Mouse (Mus musculus) kidney, adult 9 months (tissue): Measurements from ENCODE around the gene Tspear.

Experiments
- DNase-seq: peaks from one replicate; pipeline ENCODE4 v3.0.0; 2022

The Tspear gene

DNA sequence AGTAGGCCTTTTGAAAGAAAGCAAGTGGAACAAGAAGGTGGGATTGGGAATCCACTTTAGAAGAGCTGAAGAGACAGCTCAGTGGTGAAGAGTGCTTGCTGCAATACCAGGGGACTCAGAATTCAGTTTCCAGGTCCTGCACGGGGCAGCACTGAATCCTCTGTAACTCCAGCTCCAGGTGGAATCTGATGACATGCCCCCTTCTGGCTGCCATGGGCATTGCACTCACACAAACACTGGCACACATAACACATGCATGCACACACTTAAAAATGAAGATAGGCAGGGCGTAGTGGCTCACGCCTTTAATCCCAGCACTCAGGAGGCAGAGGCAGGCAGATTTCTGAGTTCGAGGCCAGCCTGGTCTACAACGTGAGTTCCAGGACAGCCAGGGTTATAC is 196.2 kb downstream of the Tspear start:
- DNase-seq: no peak

DNA sequence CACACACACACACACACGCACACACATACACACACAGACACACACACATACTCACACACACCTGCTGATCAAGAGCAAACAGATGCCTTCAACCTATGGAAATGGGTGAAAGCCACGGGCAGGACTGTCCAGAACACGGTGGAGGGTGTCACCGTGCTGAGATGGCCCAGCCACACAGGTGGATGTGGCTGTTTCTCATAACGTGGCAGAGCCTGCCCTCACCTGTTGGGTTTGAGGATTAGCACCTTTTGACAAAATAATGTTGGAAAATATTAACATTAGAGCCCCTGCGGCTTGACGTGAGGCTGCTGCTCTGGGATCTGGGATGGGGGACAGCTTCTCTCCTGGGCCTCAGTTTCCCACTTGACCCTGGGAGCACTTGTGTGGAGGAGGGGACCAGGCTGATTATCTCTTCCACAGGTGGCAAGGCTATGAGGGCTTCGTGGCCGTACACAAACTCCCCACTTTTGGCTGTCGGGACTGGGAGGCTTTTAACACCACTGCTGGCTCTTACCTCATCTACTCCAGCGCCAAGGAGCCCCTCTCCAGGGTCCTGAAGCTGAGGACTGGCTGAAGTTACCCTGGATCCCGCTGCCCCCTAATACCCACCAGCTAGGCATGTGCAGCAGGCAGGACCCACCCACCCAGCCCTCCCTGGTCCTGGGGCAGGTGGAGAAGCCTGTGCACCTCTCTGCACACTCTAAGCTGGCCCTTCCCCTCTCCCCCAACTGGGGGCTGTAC is 199.8 kb downstream of the Tspear start:
- no peak for DNase-seq

DNA sequence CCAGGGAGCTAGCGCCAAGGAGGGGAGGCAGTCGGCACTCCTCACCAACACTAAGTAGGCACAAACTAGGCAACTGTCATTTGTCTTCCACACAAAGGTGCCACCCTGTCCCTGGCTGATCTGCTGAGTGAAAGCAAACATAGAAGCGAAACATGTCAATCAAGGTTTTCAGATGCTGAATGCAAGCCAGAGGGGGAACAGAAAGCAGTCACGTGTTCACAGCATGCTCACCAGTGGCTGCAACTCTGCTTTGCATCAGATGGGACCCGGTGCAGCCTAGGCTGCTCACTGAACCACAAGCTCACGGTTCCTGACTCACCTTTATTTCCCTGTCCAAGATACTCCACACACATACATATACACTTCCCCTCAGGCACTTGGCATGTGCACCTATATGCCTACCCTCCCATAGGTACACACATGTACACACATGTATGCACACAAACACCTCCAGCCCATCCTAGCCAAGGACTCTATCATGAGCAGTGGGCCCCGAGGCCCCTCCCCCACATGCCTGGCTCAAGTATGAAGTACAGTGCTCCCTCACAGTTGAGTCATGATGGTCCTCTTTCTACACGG is 204.7 kb downstream of the Tspear start:
- DNase-seq: no peak

DNA sequence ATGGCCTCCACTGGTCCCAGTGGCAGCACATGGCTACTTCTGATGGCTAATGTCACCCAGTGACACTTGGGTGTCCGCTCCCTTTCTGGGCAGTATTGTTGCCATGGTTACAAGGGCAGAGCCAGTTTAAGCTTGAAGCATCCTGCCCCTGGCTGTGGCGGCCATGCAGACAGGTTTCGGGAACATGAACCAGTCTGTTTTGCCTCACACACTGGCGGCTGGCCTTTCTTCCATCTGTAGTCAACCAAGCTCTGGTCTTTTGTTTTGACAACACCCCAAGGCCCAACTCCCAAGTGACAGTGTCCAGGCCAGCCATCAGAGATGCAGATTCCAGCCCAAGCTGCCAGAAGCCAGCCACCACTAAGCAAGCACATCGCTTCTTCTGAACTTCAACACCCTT is 209.2 kb downstream of the Tspear start:
- peak; percentile 16 for DNase-seq

DNA sequence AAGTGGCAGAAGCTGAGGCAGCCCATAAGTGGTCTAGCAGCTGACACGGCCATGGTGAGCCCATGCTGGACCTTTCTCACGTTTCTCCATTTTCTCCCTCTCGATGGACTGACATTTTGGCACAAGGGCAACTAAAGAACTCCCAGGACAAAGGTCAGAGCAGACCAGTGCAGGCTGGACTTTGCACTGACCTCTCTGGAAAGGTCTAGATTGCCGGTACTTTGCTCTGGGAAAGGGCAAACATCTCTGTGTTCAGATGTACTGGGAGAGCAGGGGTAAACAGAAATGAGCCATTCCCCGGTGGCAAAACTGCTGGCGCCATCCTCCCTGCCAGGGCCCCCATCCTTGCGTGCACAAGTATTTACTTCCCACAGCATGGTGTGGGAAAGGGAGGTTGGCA is 213.8 kb downstream of the Tspear start:
- DNase-seq: peak; percentile 87

DNA sequence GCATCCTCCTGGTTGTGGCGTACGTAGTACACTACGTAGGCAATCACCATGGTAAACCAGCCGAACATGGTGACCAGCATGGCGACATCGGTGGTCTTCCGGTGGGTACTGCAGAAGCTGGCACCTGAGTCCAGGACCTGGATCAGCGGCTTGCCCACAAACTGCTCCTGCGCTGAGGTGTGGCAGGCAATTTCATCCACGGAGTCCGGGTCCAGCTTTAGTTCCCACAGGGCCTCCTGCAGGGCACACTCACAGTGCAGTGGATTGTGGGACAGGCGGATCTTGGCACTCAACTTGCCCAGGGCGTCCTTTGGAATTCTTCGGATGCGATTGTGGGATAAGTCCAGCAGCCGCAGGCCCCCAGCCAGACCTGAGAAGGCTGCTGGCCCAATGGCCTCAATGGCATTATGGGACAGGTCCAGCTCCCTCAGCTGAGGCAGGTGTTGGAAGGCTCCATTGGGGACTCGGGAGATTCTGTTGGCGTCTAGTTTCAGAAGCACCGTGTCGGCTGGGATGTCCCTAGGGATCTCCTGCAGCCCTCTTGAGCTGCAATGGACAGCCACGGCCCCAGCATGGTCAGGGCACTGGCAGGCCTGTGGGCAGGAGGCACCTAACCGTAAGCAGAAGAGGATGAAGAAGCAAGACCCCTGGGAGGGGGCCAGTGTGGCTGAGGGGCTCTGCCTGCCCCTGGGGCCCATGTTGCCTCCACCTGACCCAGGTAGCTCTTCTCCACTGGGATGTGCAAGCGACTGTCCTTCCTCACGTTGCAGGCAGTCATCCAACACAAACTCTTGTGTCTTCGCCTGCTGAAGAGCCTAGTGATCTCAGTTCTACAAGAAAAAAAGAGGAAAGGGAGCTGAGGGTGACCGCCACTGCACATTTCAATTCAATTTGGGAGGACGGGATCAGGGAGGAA is 214.8 kb downstream of the Tspear start:
- DNase-seq: peak; percentile 44

DNA sequence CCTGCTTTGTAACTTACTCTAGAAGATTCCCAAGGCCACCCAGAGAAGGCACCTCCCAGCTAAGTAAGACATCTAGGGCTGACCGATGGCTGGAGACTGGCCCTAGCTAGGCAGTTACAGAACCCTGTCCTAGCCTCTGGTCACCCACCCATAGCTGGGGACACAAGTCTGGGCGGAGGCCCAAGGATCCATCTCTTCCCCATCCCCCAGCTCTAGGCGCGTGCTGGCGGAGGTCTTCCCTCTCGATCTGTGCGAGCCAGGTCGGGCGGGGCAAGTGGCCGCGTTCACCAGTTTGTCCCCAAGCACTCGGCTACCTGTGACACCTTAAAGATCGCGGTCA is 215.5 kb downstream of the Tspear start:
- DNase-seq: peak; percentile 42

DNA sequence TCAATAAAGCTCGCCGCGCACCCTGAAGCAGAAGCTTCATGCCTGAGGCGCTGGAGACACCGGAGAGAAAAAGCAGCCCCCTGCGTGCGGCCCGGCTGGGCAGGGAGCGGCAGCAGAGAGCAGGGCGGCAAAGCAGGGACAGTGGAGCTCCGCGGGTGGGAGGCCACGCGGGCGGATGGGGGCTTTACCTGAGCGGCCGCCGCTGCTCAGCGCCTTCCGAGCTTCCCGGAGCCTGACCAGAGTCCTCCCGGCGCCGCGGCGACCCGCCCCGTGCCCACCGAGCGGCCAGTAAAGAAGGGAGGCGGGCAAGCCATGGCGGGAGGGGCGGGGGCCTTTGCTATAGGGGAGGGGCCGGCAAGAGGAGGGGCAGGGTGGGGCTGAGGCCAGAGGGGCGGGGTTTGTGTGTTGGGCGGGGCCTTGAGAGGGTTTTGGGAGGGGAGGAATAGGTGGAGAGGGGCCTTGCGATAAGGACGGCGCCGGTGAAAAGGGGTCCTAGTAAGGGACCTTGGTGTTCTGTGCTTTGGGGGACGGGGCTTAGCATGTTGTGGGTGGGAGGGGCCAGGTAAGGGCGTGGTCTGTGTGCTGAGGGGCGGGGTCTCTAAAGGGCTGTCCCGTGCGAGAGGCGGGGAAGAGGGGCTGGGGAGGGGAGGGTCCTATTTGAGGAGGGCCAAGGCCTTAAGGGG is 216.0 kb downstream of the Tspear start, which contains the start of gene Lrrc3:
Gene Lrrc3 (minus strand): TSS at position 326 of the 683 bp plus-strand sequence.
- DNase-seq: peak; percentile 68

DNA sequence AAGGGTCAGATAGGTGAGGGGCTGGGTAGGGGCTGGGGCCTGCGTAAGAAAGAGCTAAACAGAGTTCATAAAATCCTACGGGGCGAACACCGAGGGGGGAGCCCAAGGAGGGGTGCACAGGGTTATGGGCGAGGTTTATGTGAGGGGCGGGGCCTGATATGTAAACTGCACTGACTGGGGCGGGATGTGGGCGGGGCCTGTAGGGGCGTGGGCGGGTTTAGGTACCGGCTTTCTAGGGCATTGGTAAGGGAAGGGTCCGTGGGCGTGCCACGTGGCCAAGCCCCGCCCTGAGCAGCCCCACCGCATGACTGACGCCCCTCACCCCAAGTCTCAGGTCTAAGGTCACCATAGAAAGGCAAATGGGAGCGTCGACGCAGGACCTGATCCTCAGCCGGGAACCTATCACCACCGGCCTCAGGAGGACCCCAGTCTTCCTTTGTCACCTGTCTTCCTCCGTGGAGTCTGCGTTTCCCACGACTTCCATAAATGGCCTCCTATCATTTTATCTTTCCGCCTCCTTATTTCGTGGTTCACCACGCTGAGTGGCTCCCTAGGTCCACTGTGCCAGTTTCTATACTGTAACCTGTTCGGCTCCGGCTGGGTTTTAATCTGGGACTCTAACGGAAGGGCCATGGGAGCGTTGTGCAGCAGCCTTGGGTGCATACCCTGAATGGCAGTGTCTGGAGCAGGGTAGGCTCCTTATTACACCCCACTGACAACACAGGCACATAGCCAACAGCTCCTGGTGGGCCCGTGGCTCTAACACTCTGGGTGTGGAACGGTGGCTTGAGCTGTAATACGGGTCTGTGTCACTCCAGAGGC is 216.7 kb downstream of the Tspear start:
- DNase-seq: peak; percentile 64

DNA sequence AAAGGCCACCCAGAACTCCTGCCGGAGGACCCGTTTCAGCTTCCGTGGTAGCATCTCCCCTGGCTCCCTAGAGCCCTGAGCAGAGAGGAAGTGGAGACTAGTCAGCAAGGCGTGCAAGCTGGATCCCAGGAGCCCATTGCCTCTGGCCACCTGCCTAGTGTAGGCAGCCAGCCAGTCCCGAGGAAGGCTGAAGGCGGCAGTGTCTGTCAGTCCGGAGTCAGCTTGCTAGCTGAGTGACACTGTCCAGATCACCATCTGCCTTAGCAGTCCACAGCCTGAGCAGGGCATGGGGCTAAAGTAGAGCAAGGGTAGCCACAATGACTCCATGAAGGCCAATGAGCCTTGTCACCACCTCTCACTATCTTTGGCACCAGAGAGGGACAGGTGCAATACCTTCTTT is 226.2 kb downstream of the Tspear start:
- DNase-seq: no peak

DNA sequence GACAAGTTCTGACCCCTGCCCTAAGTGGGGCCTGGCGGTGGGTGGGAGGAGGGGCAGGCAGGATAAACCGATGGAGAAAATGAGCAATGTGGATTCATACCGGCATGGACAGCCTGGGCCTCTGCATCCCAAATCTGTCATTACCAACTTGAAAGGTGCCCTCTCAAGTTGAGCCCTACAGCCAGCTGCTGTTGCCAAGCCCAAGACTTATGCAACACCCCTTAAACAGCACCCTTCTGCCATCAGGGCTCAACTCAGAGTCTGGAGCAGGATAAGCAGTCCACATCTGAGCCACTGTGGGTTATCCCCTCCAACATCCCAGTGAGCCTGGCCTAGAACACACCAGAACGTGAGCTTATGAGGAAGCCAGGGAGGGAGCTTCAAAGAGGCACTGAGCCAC is 226.9 kb downstream of the Tspear start:
- DNase-seq: no peak

DNA sequence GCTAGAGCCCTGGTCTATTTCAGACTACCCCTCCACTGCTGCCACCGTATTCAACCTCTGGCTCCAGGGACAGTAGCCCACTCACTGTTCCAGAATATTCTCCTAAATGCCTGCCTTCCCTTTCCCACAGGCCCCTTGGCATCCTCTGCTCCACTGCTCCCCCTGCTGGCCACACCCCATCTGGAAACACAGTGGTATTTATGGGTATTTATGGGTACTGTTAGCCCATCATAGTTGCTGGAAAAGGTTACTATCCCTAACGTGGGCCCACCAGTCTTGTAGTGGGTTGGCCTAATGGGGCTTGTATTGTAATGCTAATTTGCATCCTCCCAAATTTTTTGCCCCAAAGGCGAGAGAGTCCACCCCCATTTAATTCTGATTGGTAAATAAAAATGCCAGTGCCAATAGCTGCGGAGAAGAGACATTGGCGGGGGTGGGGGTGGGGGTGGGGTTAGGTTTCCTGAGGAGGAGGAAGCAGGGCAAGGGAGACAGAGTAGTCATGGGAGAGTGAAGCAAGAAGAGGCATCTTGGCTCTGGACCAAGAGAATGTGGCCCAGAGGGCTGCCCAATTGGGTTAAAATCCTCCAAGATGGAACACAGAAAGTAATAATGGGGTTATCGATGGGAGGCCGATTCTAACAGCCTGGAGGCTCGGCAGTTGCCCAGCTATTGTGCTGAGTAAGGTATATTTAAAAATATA is 230.4 kb downstream of the Tspear start:
- DNase-seq: peak; percentile 65

DNA sequence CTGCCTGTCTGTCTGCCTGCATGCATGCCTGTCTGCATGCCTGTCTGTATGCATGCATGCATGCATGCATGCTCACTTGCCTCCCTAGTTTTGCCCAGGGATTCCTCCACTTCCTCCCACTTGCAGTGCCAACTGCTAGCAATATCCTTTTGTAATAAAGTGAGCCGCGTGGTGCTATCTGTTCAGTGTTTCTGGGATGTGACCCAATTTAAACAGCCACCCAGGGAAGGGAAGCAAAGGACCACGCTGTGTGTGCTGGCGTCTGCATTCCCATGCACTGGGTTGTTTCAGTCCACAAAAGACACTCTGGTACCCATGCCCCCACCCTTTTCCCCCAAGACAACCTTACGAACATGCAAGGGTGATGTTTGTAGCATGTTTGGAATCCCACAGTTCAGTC is 234.6 kb downstream of the Tspear start:
- no peak for DNase-seq

DNA sequence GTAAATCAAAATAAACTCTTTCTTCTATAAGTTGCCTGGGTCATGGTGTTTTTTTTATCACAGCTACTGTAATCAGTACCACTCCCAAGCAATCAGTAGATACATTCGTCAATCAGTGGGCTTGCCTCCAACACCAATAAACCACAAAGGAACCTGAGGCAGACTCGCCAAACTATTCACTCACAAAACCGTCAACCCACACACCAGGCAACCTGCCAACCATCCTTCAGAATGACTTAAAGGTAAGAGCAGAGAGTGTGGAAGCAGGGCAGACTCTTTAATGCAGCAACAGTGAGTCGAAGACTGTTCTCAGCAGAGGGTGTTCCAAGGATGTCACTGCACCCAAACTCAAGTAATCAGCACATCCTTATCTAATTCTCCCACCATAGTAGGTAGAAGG is 236.3 kb downstream of the Tspear start:
- no peak for DNase-seq

DNA sequence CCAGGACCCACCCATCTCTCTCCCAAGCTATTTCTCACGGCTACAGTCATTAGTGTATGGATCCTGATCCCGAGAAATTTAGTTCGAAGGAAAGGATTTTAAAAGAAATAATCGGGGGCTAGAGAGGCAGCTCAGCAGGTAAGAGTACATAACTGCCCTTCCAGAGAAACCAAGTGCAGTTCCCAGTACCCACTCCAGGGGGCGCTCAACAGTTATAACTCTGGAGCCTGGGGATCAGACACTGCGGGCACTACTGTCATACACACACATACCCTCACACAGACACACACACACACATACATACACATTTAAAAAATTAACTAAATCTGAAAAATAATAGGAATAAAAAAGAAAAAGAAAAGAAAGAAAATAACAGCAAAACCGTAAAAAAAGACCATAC is 239.8 kb downstream of the Tspear start:
- DNase-seq: peak; percentile 67

DNA sequence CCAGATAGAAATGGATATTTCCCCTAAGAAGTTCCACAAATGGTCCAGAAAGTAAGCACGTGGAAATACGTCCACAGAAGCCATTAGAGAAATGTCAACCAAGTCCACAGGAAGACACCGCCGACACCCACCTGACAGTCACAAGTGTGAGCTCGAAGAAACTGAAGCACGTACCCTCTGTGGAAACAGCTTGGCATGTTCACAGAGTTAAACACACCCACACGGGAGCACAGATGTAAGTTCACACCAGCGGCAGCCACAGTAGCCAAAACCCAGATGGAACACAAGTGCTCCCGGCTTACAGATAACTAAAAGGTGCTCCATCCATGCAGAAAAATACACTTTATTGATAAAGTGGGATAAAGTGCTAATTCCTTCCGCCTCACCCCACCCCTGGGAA is 241.0 kb downstream of the Tspear start:
- DNase-seq: no peak
